Mouse (Mus musculus): ENCODE measurements around the gene Ptprd.

Ptprd gene

GRCm38 (mm10) chr4:77555841-77556240 lies 655.9 kb downstream of the Ptprd start:
- no peak for DNase-seq

GRCm38 (mm10) chr4:77537843-77538242 lies 673.9 kb downstream of the Ptprd start:
- no peak for DNase-seq

DNA sequence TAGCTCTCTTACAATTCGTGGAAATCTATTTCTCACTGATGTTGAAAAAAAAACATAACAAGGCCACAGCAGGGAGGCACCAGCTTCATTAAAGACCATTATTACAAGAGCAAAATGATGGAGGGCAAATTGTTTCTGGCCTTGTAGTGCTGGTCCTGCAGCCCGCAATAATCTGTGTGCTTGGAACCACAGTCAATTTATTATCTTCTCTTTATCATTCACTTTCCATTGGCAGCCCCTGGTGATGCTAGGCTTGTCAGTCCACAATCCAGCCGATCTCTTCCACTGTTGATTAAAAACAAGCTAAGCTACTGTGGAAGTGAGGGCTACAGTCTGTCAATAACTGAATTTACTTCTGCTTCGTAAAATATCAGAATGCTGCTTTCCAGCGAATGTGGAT lies 674.4 kb downstream of the Ptprd start:
- DNase-seq = no peak

DNA sequence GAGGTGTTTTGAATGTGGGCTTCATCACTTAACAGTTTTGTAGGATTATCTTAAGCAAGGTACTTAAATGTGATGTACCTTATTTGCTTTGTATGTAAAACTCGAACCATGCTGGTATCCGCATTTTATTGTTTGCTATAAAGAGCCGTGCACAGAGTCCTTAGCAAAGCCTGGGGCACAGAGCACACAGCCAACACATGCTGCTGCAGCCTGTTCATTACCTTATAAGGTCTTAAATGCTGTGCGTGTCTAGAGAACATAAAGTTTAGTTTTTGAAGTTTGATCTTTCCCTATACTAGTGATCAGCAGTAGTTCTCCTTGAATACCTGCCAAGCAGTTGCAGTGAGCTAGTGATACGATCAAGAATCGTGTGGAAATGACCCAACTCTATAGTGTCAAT lies 676.2 kb downstream of the Ptprd start:
- DNase-seq = no peak

- DNase-seq = no peak
These were observed 677.2 kb downstream of the Ptprd start for GRCm38 (mm10) chr4:77534553-77534952.

GRCm38 (mm10) chr4:77519166-77519565 lies 692.6 kb downstream of the Ptprd start:
- peak; percentile 14 to 16 for DNase-seq

DNA sequence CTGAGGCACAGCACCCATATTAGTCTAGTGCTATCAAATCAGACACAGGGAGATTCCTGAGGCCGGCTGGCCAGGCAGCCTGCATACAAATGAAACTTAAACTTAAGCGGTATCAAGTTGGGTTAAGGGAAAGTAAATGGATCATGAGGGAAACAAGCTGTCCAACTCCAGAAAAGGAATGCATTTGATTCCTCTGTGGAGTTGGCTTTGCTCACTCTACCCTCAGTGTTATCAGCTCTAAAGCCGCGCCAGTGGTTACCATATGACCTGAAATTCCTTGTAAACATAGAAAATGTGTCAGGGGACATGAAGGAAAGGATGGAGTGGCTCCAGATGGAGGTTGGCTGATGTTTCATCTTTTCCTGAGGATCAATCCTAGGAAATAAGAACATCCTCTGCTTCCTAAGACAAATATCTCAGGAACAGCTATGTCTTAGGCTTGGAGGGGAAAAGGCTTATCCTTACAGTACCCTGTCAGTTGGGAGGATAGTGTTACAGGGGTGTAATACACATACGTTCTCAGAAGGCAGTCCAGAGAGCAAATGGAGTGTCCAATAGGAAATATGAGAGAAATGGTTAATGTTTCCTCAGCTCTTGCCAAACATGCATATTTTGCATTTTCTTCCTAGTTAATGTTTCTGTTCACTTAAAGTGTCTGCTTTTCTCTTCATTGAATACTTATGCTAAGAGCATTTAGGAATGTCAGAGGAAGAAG lies 697.7 kb downstream of the Ptprd start:
- no peak for DNase-seq

DNA sequence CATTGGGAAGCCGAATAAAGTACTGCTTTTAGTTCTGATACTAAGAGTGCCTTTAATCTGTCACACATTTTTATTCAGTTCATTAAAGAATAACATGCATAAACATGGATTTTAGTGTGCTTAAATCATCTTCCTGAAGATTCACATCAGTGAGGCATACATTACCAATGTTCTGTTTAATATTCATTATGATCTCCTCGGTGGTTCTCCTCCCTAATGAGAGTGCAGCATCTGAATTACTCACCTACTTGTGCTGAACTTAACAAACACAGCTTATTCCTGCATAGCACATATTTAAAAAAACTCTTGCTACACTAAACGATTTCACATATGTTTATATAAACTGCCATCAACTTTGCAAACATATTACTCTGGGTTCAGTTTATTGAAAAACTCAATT lies 698.7 kb downstream of the Ptprd start:
- DNase-seq = no peak

DNA sequence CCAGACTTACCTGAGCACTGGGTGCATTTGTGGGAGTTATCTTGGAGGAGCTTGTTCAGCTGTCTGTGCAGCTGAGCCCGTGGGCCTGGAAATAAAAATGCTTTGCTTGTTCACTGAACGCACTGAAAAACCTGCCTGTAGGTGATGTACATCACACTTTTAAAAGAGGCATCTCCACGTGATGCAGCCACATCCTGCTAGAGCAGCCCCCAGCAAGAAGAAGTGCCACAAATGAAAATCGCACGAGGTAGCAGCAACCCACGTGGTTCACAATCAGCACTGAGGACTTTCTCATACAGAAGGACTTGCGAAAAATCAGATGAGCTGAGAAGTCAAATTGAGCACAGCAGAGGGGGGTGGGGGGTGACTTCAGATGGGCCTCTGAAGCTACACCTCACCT lies 757.7 kb downstream of the Ptprd start:
- DNase-seq = no peak

DNA sequence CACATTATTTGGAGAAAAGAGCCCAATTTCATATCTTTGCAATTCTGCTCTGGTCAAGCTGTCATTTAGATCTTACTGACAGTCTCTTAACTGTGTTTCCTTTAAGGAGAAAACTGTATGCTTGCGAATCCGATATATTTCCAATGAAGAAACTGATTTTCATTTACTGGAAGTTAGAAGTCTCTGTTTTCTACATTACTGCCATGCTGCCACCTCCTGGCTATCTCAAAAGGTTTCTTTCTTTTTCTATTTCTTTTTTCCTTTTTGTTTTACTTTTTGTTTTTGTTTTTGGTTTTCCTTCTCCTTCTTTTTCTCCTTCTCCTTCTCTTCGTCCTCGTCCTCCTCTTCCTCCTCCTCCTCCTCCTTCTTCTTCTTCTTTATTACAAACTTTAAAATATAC lies 812.6 kb downstream of the Ptprd start:
- no peak for DNase-seq

GRCm38 (mm10) chr4:77361728-77362127 lies 850.0 kb downstream of the Ptprd start:
- DNase-seq = no peak

- no peak for DNase-seq
These were observed 884.6 kb downstream of the Ptprd start for GRCm38 (mm10) chr4:77327198-77327597.

DNA sequence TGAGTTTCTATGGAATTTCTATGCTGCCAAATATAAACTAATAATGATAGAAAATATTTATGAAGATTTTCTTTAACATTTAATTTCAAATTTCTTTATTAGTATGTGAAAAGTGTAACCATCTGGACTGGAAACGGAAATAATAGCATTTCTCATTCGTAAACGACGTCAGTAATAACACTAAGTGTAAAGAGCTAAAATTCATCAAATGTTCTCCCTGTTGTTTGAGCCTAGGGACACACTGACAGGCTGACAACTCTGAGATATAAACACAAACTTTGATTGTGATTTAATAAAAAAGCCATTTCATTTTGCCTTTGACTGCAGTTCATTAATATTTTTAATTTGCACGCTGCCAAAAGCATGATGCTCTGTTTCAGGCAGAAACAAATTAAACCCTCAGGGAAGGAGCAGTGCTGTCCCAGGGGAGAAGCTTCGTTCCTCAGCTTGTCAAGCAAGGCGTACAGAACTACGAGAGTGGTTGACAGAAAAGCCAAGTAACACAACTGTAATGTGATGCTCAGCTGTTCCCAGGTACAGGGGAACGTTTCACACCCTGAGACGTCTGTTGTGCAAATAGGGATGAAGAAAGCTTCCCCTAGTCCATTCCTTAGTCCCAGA lies 894.6 kb downstream of the Ptprd start:
- no peak for DNase-seq

GRCm38 (mm10) chr4:77316644-77317043 lies 895.1 kb downstream of the Ptprd start:
- no peak for DNase-seq

GRCm38 (mm10) chr4:77310127-77310788 lies 901.5 kb downstream of the Ptprd start:
- DNase-seq = no peak

- DNase-seq = no peak
These were observed 928.3 kb downstream of the Ptprd start for GRCm38 (mm10) chr4:77283423-77283822.

DNA sequence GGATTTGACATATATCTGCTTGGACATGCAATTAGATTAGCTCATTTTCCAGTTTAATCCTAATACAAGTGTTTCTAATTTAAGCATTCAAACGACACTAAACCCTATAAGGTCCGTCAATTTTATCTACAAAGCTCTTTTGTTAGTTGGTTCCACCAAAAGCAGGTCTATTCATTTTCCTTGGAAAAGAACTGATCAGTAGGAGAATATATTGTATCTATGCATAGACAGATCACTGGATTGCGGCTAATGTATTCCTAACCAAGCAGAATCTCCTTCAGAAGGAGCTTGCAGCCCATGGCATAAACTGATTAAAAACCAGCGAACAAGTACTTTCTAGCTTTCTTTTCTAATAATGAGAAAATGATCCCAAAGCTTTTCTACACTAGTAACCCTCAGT lies 933.8 kb downstream of the Ptprd start:
- DNase-seq = no peak

DNA sequence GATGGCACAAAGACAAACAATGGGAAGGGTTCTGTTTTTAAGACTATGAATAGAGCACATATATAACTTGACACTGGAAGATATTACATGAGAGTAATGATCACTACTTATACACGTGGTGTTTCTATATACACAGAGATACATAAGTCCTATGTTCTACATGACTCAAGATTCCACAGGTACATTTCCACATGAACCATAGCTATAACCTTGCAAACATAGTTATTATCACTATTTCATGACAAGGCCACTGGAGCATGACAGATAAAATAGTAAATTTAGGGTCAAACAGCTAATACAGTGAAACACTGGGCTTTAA lies 951.8 kb downstream of the Ptprd start:
- DNase-seq = no peak

DNA sequence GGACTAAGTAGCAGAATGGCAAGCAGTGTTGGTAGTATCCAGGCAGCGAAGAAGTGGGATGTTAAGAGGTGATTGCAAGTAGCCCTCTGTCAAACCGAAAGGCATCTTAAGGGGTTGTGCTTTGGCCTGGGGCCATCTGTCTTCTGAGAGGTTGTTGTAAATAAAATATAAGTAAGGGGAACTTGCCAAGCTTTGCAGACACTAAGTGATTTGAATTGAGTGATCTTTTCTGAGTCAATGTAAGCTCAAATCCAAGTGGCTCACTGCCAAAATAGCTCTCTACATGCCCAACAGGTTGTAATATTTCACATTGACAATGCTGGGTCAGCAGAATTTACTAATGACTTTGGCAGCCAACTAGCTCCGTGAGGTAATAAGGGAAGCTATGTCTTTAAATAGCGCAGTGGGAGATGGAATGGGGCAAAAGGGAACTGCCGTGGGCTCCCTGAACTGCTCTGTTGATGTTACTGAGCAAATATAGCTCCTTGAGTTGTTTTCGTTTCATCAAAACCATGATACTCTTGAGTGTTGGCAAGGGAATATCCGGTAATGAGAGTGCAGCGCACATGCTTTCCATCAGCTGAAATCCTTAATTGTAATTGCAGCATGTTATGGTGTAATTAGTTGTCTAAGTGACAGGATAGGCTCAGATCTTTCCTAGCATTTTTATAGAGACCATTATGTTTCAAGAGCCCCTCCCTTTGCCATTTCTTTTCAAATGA lies 952.4 kb downstream of the Ptprd start:
- DNase-seq = no peak

DNA sequence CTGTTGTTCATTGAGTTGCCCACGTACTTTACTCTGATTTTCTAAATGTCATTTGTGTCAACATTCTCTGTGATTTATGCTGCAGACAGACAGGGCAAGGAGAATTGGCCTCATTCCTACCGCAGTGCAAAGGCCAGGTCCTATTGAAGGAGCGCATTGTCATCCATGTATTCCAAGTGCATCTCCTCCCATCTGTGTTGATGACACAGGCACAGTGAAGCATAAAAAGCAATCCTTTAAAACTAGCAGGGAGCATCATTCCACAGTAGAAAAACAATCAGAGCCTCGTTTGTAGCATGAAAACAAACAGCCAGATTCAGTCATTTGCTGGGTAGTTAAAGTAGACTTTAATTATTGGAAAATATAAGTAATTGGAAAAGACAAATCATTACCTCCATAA lies 960.6 kb downstream of the Ptprd start:
- DNase-seq = no peak

DNA sequence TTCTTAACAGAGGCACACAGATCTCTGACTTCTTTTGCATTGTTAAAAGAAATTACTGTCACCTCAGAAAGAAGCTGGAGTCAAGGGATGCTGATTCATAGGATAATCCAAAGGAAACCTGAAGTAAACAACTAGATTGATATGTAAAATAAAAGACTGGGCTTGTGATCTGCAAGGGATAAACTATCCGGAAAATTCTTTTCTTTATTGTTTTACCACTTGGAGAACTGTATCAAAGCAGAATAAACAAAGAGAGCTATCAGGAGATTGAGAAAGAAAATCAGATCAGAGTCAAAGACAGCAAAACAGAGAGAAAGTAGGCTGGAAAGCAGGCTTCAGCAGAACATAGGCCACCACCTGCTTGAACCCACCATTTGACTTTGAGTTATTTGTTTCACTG lies 962.0 kb downstream of the Ptprd start:
- no peak for DNase-seq

DNA sequence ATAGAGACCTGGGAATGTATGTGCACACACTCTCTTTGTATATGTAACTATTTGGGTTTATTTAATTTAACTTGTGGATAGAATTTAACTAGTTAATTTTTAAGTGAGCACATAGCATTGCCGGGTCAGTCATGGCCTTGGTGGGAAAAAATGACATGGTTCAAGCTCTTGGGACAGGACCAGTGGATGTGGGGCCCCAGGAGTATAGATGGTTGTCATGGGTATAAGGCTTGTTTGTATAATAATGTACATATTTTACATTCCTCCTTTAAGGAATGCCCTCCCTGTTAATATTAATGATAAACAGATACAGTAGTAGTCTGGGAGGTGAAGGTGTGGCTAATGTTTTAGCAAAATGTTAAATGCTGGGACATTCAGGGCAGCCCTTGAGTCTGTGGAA lies 962.8 kb downstream of the Ptprd start:
- no peak for DNase-seq

GRCm38 (mm10) chr4:77241852-77242455 lies 969.8 kb downstream of the Ptprd start:
- no peak for DNase-seq

All from cerebellum, adult 18-20 months (tissue).